Mouse (Mus musculus) frontal cortex, adult 2 months (tissue): ENCODE results near the gene Spata31d1a. TPM values are rescaled to one million over a fixed set of nuclear protein-coding genes. Genes with fewer than 3 reads are reported as not detected.
"Not testable (repeated sequence)": the region's sequence is repeated elsewhere in the genome, so short reads cannot be mapped to it uniquely, and the experiment has no call there.

ENCODE experiments used
- DNase-seq, 2 experiments: peaks; one replicate each; pipeline ENCODE4 v3.0.0; 2022; ENCODE audit warnings: low spot score in 1 of 2; ENCODE audit errors: extremely low spot score in 1 of 2
- polyA plus RNA-seq: library from polyadenylated mRNA; depleted of rRNA; stranded (reverse); fragments of >200 nt; gene quantifications from 2 replicates; pipeline ENCODE4 v1.2.3, GENCODE M21; 2012; rRNA removed

Spata31d1a gene
- polyA plus RNA-seq, result 0.02 and 0.14 TPM in 2 replicates

GRCm38 (mm10) chr13:59710230-59710629, at the start of gene Spata31d1a:
Gene Spata31d1a (minus strand): TSS chr13:59710330.
- no peak for DNase-seq

GRCm38 (mm10) chr13:59756906-59757305, 46.8 kb upstream of the Spata31d1a start:
- no peak for DNase-seq

- no peak for DNase-seq
Measured at GRCm38 (mm10) chr13:59750310-59750709, 40.2 kb upstream of the Spata31d1a start.

GRCm38 (mm10) chr13:59746711-59747110, 36.6 kb upstream of the Spata31d1a start, which contains the start of gene 1700014D04Rik:
Gene 1700014D04Rik (minus strand): TSS chr13:59746752.
- DNase-seq, result peak; percentile 50 to 83

GRCm38 (mm10) chr13:59746164-59746563, 36.0 kb upstream of the Spata31d1a start:
- DNase-seq, result no peak

- peak in 1 of 2 experiments; percentile 57 for DNase-seq
Measured at GRCm38 (mm10) chr13:59745462-59745861, 35.3 kb upstream of the Spata31d1a start.

- no peak for DNase-seq
Measured at GRCm38 (mm10) chr13:59741697-59742096, 31.6 kb upstream of the Spata31d1a start.

GRCm38 (mm10) chr13:59741096-59741495, 31.0 kb upstream of the Spata31d1a start:
- DNase-seq, result no peak

- DNase-seq, result no peak
Measured at GRCm38 (mm10) chr13:59739397-59739796, 29.3 kb upstream of the Spata31d1a start.

GRCm38 (mm10) chr13:59738455-59738854, 28.3 kb upstream of the Spata31d1a start:
- no peak for DNase-seq

- DNase-seq, result no peak
Measured at GRCm38 (mm10) chr13:59735190-59735589, 25.1 kb upstream of the Spata31d1a start.

GRCm38 (mm10) chr13:59734347-59734746, 24.2 kb upstream of the Spata31d1a start:
- not testable (repeated sequence) for DNase-seq

GRCm38 (mm10) chr13:59733936-59734335, 23.8 kb upstream of the Spata31d1a start:
- DNase-seq, result no peak

GRCm38 (mm10) chr13:59731652-59732051, 21.5 kb upstream of the Spata31d1a start, which contains the start of gene Spata31d1d:
Gene Spata31d1d (minus strand): TSS chr13:59731752.
- DNase-seq, result no peak

- peak; percentile 70 to 94 for DNase-seq
Measured at GRCm38 (mm10) chr13:59728378-59729093, 18.4 kb upstream of the Spata31d1a start.

GRCm38 (mm10) chr13:59726139-59726867, 16.2 kb upstream of the Spata31d1a start:
- DNase-seq, result no peak

- DNase-seq, result not testable (repeated sequence)
Measured at GRCm38 (mm10) chr13:59722089-59722488, 12.0 kb upstream of the Spata31d1a start.

GRCm38 (mm10) chr13:59719475-59719874, 9.3 kb upstream of the Spata31d1a start:
- DNase-seq, result no peak

GRCm38 (mm10) chr13:59718857-59719440, 8.8 kb upstream of the Spata31d1a start:
- not testable (repeated sequence) for DNase-seq

- DNase-seq, result no peak
Measured at GRCm38 (mm10) chr13:59713710-59714109, 3.6 kb upstream of the Spata31d1a start.

- DNase-seq, result not testable (repeated sequence)
Measured at GRCm38 (mm10) chr13:59711984-59712383, 1.9 kb upstream of the Spata31d1a start, which contains the start of gene Spata31d1b. Gene Spata31d1b (plus strand): TSS chr13:59712284.
